Mouse (Mus musculus) gastrocnemius, postnatal 25 days (tissue): ENCODE measurements around the gene Zfp462. TPM values are rescaled to one million over a fixed set of nuclear protein-coding genes. Genes with fewer than 3 reads are reported as not detected.

Experiments used
- DNase-seq: peaks from one replicate; pipeline ENCODE4 v3.0.0; 2022
- total RNA-seq, 2 experiments: library from RNA; stranded (reverse); gene quantifications; 1 replicate in 1 of 2; 2 replicates in 1 of 2; pipeline ENCODE4 v1.2.3; 2021

The Zfp462 gene
- total RNA-seq, 2 experiments from 2014 or later: 10.7 to 17.6 TPM

- no peak for DNase-seq
Observed at GRCm38 (mm10) chr4:54996064-54996463, 51.2 kb downstream of the Zfp462 start.

GRCm38 (mm10) chr4:54998146-54998841 is 53.4 kb downstream of the Zfp462 start:
- no peak for DNase-seq

GRCm38 (mm10) chr4:54999556-54999955 is 54.7 kb downstream of the Zfp462 start:
- no peak for DNase-seq

GRCm38 (mm10) chr4:55001386-55001785 is 56.5 kb downstream of the Zfp462 start:
- DNase-seq: no peak

- DNase-seq: no peak
Observed at GRCm38 (mm10) chr4:55003128-55003527, 58.3 kb downstream of the Zfp462 start.

- DNase-seq: no peak
Observed at GRCm38 (mm10) chr4:55005066-55005465, 60.2 kb downstream of the Zfp462 start.

- DNase-seq: peak; percentile 16
Observed at GRCm38 (mm10) chr4:55005521-55005969, 60.7 kb downstream of the Zfp462 start.

GRCm38 (mm10) chr4:55006024-55006423 is 61.2 kb downstream of the Zfp462 start:
- DNase-seq: no peak

GRCm38 (mm10) chr4:55008616-55009015 is 63.8 kb downstream of the Zfp462 start:
- no peak for DNase-seq

GRCm38 (mm10) chr4:55011391-55011790 is 66.5 kb downstream of the Zfp462 start:
- DNase-seq: no peak

GRCm38 (mm10) chr4:55013563-55014248 is 68.9 kb downstream of the Zfp462 start:
- peak; percentile 31 for DNase-seq

- no peak for DNase-seq
Observed at GRCm38 (mm10) chr4:55014731-55015463, 70.0 kb downstream of the Zfp462 start.

- DNase-seq: no peak
Observed at GRCm38 (mm10) chr4:55015517-55015916, 70.7 kb downstream of the Zfp462 start.

GRCm38 (mm10) chr4:55026109-55026646 is 81.3 kb downstream of the Zfp462 start:
- DNase-seq: peak; percentile 87

- DNase-seq: peak; percentile 63
Observed at GRCm38 (mm10) chr4:55030401-55030800, 85.6 kb downstream of the Zfp462 start.

GRCm38 (mm10) chr4:55032317-55032930 is 87.6 kb downstream of the Zfp462 start:
- DNase-seq: no peak

GRCm38 (mm10) chr4:55033452-55033851 is 88.6 kb downstream of the Zfp462 start:
- no peak for DNase-seq

- DNase-seq: no peak
Observed at GRCm38 (mm10) chr4:55038139-55038538, 93.3 kb downstream of the Zfp462 start.

- DNase-seq: no peak
Observed at GRCm38 (mm10) chr4:55040258-55040964, 95.6 kb downstream of the Zfp462 start.

- DNase-seq: no peak
Observed at GRCm38 (mm10) chr4:55041106-55041730, 96.4 kb downstream of the Zfp462 start.

GRCm38 (mm10) chr4:55042573-55042972 is 97.7 kb downstream of the Zfp462 start:
- DNase-seq: no peak
